Mouse (Mus musculus): ENCODE measurements around the gene Cd59b.

DNA sequence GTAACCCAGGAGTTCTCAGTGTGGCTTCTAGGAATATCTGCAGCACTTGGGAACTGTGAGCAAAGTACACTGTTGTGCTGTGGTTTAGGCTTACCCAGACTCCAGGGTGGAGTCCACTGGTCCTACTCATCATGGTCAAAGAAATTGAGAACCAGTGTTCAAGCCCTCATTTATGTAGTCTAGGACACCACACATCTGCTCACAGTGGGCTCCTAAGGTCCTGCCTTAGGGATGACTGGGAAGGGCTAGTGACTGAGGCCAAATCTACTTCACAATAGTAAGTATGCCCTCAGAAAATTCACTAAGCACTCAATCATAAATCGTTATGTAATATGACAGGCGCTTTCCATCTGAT lies 29.6 kb downstream of the Cd59b start:
- TF ChIP-seq CEBPB (IDR thresholded peaks at IDR 0.05; ENCODE audit: insufficient read depth, poor library complexity, severe bottlenecking) (no peak), MAX (IDR thresholded peaks at IDR 0.05; ENCODE audit: low read depth) (no peak), POLR2A (IDR thresholded peaks at IDR 0.05; ENCODE audit: insufficient read length, low read depth) (no peak), TCF12 (IDR thresholded peaks at IDR 0.05; ENCODE audit: insufficient read depth, poor library complexity, severe bottlenecking) (no peak), REST (IDR thresholded peaks at IDR 0.05; ENCODE audit: insufficient read depth, insufficient read length) (no peak), USF1 (IDR thresholded peaks at IDR 0.05; ENCODE audit: low read depth) (no peak), POLR2AphosphoS2 (IDR thresholded peaks at IDR 0.05; ENCODE audit: insufficient read length, low read depth) (no peak), MYOD1 (IDR thresholded peaks at IDR 0.05; ENCODE audit: control insufficient read depth in 1 of 3, insufficient read length in 2 of 3, low read depth in 2 of 3) (no peak), TCF3 (IDR thresholded peaks at IDR 0.05; ENCODE audit: insufficient read length, low read depth) (no peak), E2F4 (IDR thresholded peaks at IDR 0.05; ENCODE audit: insufficient read depth) (no peak), SRF (IDR thresholded peaks at IDR 0.05; ENCODE audit: control insufficient read depth, insufficient read length, low read depth) (no peak), MYOG (IDR thresholded peaks at IDR 0.05; ENCODE audit: control insufficient read depth in 1 of 3, insufficient read depth in 1 of 3, insufficient read length in 2 of 3, low read depth in 2 of 3) (no peak)

All from myocyte (in vitro differentiated cells).